17 mouse cellular contexts compared by ENCODE assay signal in the genomic region with DNA sequence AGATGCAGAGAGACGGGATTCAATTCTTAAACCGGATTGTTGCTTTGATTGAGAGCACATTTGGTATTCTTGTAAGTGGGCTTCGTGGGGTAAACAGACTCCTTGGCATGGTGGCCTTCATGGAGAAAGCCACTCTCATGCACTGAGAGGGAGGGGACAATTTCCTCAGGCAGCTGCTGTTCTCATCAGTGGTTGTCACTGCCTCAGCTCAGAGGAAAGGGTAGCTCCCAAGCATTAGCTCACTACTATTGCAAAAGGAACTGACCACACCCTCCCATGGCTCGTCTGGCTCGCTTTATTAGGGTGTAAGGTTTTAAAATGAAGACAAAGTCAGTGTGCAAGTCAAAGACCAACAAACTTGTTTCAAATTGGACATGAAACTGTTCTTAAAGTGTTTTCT. TPM values are rescaled to one million over a fixed set of nuclear protein-coding genes. Genes with fewer than 3 reads are reported as not detected.
DNase-seq lines count a peak whose midpoint lies in the region.
"Had no signal": no experiment of that assay in that cellular context is flagged by ENCODE, and none has a peak within 500 bp of the region (broad histone marks: within the 10 kb centered on the region; RNA-seq: fewer than 3 reads in every experiment).

No protein-coding gene starts in this region.

- intact Hi-C loops in gastrocnemius, postnatal 14 days (cut with DNase I; ENCODE audit: low total_unique reads): no loop called here
- intact Hi-C loops in heart, postnatal 14 days (cut with DNase I): no loop called here
- intact Hi-C loops in left cerebral cortex, postnatal 25 days (cut with DNase I): loop anchor here (10.0 kb wide), 1 partner anchor 231 kb away; no protein-coding TSS in a partner anchor

- DNase-seq in urinary bladder, postnatal 14 days (ENCODE audit: low spot score): peak; percentile 14
- DNase-seq in urinary bladder, postnatal 10 days (ENCODE audit: low spot score): no peak
- peak; percentile 41 for DNase-seq in gastrocnemius, postnatal 14 days
- peak; percentile 31 for DNase-seq in heart, postnatal 14 days
- DNase-seq in thymus, postnatal 25 days: no peak
- no peak for DNase-seq in cerebellum, postnatal 10 days
- DNase-seq in left cerebral cortex, postnatal 25 days (ENCODE audit: low spot score in 2 of 2): no peak
- DNase-seq: adrenal gland, postnatal 14 days; cerebellum, adult 8-10 months; kidney, postnatal 25 days; right cerebral cortex, adult 18-20 months; thymus, adult 18-20 months; thymus, postnatal 4 days had no signal

RNA-seq across cellular contexts. Expression of a gene that starts 30.2 kb away (rescaled TPM):
- not detected for total RNA-seq in gastrocnemius, postnatal 14 days (2021)
- not detected for total RNA-seq in heart, postnatal 14 days (2021)
- total RNA-seq in left cerebral cortex, postnatal 25 days (2021): not detected
- total RNA-seq: adrenal gland, postnatal 14 days; common myeloid progenitor, adult 5-6 weeks; hindbrain, postnatal 0 days; left cerebral cortex, adult 8-10 months; liver, adult 2 months had no signal

RNA-seq across cellular contexts. Expression of a gene that starts 48.5 kb away (rescaled TPM):
- total RNA-seq in gastrocnemius, postnatal 14 days (2021): 1 to 10 TPM; 5.1 to 6.9 TPM
- total RNA-seq in heart, postnatal 14 days (2021): 1 to 10 TPM; 4.1 to 6.5 TPM
- total RNA-seq in left cerebral cortex, postnatal 25 days (2021): 10 to 100 TPM; 21.9 to 25.1 TPM
- total RNA-seq: common myeloid progenitor, adult 5-6 weeks had no signal

RNA-seq across cellular contexts. Expression of a gene that starts 56.9 kb away (rescaled TPM):
- total RNA-seq in gastrocnemius, postnatal 14 days (2021): 10 to 100 TPM; 14.1 to 15.1 TPM
- total RNA-seq in heart, postnatal 14 days (2021): 10 to 100 TPM; 27.4 to 28.9 TPM
- total RNA-seq in left cerebral cortex, postnatal 25 days (2021): 10 to 100 TPM; 52.0 to 57.4 TPM

Comparison
In these comparisons a context has a peak if more than half of its experiments do, and no peak if none do; other contexts are left out.
1. DNase-seq: peak in urinary bladder, postnatal 14 days (single experiment), gastrocnemius, postnatal 14 days (single experiment) and heart, postnatal 14 days (2 of 2); none in urinary bladder, postnatal 10 days (single experiment), thymus, postnatal 25 days (single experiment), cerebellum, postnatal 10 days (0 of 2) and left cerebral cortex, postnatal 25 days (0 of 2).